Mouse (Mus musculus) erythroblast, embryonic 14.5 days (primary cell): ENCODE results near the gene Actl11.

Source experiments
- GATA1 ChIP-seq: IDR thresholded peaks from 2 replicates; pipeline ENCODE4 v1.6.1; 2012; ENCODE audit warnings: low read length, inconsistent platforms, mixed read lengths
- TAL1 ChIP-seq: IDR thresholded peaks from 3 replicates; pipeline ENCODE4 v1.6.1; 2012; ENCODE audit warnings: low read length, inconsistent platforms, mixed read lengths

DNA sequence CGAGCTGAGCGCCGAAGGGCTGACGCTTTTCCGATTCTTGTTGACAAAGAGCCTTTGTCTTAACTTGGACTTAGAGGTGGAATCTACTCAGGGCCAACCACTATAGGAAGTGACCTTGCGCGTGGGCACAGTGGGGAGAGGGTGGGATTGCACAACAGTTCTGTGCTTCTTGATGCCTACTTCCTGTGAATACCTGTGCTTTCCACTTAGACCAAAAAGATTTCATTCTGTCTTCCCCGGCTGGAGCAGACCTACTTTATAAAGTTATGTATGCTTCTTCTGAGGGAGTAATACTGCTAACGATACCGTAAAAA, 21.6 kb downstream of the Actl11 start, which contains the start of gene Traip:
- TF ChIP-seq GATA1: no peak
- TF ChIP-seq TAL1: no peak
